Mouse (Mus musculus): ENCODE measurements around the gene Dis3l. TPM values are rescaled to one million over a fixed set of nuclear protein-coding genes. Genes with fewer than 3 reads are reported as not detected.
"Not testable (repeated sequence)": the region's sequence is repeated elsewhere in the genome, so short reads cannot be mapped to it uniquely, and the experiment has no call there.

Gene Dis3l
- polyA plus RNA-seq, 1 experiment, result 16.9 TPM

DNA sequence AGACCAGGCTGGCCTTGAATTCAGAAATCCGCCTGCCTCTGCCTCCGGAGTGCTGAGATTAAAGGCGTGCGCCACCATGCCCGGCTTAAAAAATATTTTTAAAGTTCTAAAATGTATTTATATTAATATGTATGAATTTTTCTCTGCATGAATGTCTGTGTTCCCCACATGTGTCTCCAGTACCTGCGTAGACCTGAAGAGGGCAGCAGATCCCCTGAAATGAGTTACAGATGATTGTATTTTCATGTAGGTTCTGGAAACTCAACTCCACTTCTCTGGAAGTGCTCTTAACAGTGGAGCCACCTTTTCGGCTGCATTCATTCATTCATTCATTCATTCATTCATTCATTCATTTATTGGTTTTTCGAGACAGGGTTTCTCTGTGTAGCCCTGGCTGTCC, 63.4 kb downstream of the Dis3l start:
- TF ChIP-seq POLR2A (IDR thresholded peaks at IDR 0.05; ENCODE audit: borderline replicate concordance, control insufficient read depth, low read depth, low read length) (no peak), CTCF (IDR thresholded peaks at IDR 0.05; ENCODE audit: control insufficient read depth, insufficient read depth, low read length) (peak; percentile 48)
- WGBS, result 57% methylated on average over 8 of the region's 8 CpGs

DNA sequence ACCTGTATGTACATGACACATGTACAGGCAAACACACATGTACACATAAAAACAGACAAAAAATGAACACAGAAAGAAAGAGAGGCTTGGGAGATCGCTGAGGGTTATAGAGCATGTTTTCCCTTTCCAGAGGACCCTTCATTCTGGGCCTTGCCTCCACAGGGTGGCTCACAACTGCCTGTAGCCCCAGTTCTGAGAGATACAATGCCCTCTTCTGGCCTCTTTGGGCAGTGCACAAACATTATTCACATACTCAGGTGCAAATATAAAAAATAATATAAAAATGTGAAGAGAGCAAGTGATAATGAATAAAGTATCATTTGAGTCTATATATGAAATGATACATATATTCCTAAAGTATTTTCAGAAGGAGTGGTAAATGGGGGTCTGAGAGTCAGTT, 66.2 kb downstream of the Dis3l start:
- Histone ChIP-seq H3K27ac (ENCODE audit: control insufficient read depth, insufficient read depth, low read depth, low read length, poor library complexity) (no peak overlapping the region), H3K4me3 (replicated peaks; ENCODE audit: control insufficient read depth, low read depth, low read length) (no peak overlapping the region), H3K4me1 (ENCODE audit: control insufficient read depth, insufficient read depth, low read length) (peaks cover 2% of the 10 kb centered on the region; the same call in 1 of the 2 replicates)
- whole genome bisulfite sequencing, result 67% methylated on average over 1 of the region's 1 CpGs
- TF ChIP-seq POLR2A (IDR thresholded peaks at IDR 0.05; ENCODE audit: borderline replicate concordance, control insufficient read depth, low read depth, low read length) (no peak), CTCF (IDR thresholded peaks at IDR 0.05; ENCODE audit: control insufficient read depth, insufficient read depth, low read length) (0 out of 2 replicates have a peak, but pooled peaks have one; percentile 19)

More for the DNA sequence above, 63.4 kb downstream of the Dis3l start:
- H3K4me1 ChIP-seq (ENCODE audit: control insufficient read depth, insufficient read depth, low read length), result peaks cover 1% of the 10 kb centered on the region; the same call in 1 of the 2 replicates
- no peak overlapping the region for H3K4me3 ChIP-seq (replicated peaks; ENCODE audit: control insufficient read depth, low read depth, low read length)
- no peak overlapping the region for H3K27ac ChIP-seq (ENCODE audit: control insufficient read depth, insufficient read depth, low read depth, low read length, poor library complexity)

DNA sequence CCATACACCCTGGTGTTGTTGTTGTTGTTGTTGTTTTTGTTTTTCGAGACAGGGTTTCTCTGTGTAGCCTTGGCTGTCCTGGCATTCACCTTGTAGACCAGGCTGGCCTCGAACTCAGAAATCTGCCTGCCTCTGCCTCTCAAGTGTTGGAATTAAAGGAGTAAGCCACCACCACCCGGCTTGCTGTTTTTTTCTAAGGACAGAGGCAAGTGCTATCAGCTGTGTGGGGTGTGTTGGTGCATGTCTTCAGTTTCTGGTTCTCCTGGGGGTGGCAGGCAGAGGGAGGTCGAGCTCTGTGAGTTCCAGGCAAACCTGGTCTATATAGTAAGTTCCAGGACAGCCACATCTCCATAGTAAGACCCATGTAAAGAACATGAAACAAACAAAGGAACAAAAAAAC, 66.8 kb downstream of the Dis3l start:
- Histone ChIP-seq H3K4me3 (replicated peaks; ENCODE audit: control insufficient read depth, low read depth, low read length) (no peak overlapping the region), H3K27ac (ENCODE audit: control insufficient read depth, insufficient read depth, low read depth, low read length, poor library complexity) (no peak overlapping the region), H3K4me1 (ENCODE audit: control insufficient read depth, insufficient read depth, low read length) (peaks cover 2% of the 10 kb centered on the region; the same call in 1 of the 2 replicates)
- TF ChIP-seq POLR2A (IDR thresholded peaks at IDR 0.05; ENCODE audit: borderline replicate concordance, control insufficient read depth, low read depth, low read length) (no peak), CTCF (IDR thresholded peaks at IDR 0.05; ENCODE audit: control insufficient read depth, insufficient read depth, low read length) (no peak)
- 72% methylated on average over 4 of the region's 4 CpGs for WGBS

DNA sequence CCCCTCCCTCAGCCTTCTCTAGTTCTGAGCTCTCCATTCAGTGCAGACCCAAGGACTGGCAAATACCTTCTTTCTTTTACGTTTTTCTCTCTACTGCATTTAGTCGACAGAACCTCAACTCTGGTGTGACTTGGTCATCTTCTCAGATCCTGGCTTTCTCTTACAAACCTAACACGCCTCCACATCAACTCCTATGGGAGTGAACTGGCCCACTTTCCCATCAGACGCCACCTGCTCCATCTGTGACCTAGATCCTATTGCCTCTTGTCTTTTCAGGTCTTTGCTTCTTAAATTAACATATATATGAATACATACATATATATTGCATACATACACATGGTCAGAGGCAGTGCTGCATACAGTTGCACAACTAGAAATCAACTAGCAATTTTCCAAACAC, 67.3 kb downstream of the Dis3l start:
- H3K4me1 ChIP-seq (ENCODE audit: control insufficient read depth, insufficient read depth, low read length), result peaks cover 2% of the 10 kb centered on the region; the same call in 1 of the 2 replicates
- 75% methylated on average over 4 of the region's 4 CpGs for WGBS
- TF ChIP-seq POLR2A (IDR thresholded peaks at IDR 0.05; ENCODE audit: borderline replicate concordance, control insufficient read depth, low read depth, low read length), result no peak
- TF ChIP-seq CTCF (IDR thresholded peaks at IDR 0.05; ENCODE audit: control insufficient read depth, insufficient read depth, low read length), result no peak
- no peak overlapping the region for H3K4me3 ChIP-seq (replicated peaks; ENCODE audit: control insufficient read depth, low read depth, low read length)
- no peak overlapping the region for H3K27ac ChIP-seq (ENCODE audit: control insufficient read depth, insufficient read depth, low read depth, low read length, poor library complexity)

DNA sequence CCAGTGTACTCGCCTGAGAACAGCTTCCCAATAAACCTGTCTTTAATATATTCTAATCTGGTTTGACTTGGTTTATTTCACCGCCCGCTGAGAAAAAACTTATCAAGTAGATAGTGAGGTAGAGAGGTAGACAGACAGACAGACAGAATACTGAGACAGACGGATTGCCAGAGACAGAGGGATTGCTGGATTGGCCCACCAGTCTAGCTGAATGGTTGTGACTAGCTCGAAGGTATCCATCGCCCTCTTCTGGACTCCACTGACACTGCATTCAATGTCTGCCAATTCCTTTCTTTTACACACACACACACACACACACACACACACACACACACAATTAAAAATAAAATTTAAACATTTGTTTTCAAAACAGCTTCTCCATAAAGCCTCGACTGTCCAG, 68.5 kb downstream of the Dis3l start:
- TF ChIP-seq CTCF (IDR thresholded peaks at IDR 0.05; ENCODE audit: control insufficient read depth, insufficient read depth, low read length) (peak; percentile 68), POLR2A (IDR thresholded peaks at IDR 0.05; ENCODE audit: borderline replicate concordance, control insufficient read depth, low read depth, low read length) (no peak)

DNA sequence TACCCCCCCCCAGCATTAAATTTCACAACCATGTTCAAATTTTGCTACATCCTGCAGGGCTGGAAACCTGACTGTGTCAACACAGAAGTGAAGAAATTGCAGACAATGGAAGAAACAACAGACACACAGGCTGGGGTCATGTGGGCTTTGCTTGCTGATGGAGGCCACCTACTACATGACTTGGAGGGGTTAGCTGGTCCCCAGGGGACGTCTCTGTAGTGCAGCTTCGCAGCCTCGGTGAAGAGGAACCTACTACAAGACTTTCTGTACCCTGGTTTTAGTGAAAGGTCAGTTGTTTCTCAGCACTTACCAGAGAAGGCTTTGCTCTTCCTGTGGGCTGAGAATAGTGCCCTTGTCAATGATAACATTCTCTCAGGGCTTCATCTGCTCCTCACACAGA, 69.8 kb downstream of the Dis3l start:
- Histone ChIP-seq H3K4me1 (ENCODE audit: control insufficient read depth, insufficient read depth, low read length) (peaks cover 2% of the 10 kb centered on the region; the same call in 1 of the 2 replicates), H3K4me3 (replicated peaks; ENCODE audit: control insufficient read depth, low read depth, low read length) (no peak overlapping the region), H3K27ac (ENCODE audit: control insufficient read depth, insufficient read depth, low read depth, low read length, poor library complexity) (no peak overlapping the region)
- WGBS, result 22% methylated on average over 3 of the region's 3 CpGs
- no peak for TF ChIP-seq POLR2A (IDR thresholded peaks at IDR 0.05; ENCODE audit: borderline replicate concordance, control insufficient read depth, low read depth, low read length)
- TF ChIP-seq CTCF (IDR thresholded peaks at IDR 0.05; ENCODE audit: control insufficient read depth, insufficient read depth, low read length), result no peak

More for the DNA sequence above, 68.5 kb downstream of the Dis3l start:
- Histone ChIP-seq H3K27ac (ENCODE audit: control insufficient read depth, insufficient read depth, low read depth, low read length, poor library complexity) (no peak overlapping the region), H3K4me3 (replicated peaks; ENCODE audit: control insufficient read depth, low read depth, low read length) (no peak overlapping the region), H3K4me1 (ENCODE audit: control insufficient read depth, insufficient read depth, low read length) (peaks cover 2% of the 10 kb centered on the region; the same call in 1 of the 2 replicates)
- 48% methylated on average over 7 of the region's 7 CpGs for WGBS

DNA sequence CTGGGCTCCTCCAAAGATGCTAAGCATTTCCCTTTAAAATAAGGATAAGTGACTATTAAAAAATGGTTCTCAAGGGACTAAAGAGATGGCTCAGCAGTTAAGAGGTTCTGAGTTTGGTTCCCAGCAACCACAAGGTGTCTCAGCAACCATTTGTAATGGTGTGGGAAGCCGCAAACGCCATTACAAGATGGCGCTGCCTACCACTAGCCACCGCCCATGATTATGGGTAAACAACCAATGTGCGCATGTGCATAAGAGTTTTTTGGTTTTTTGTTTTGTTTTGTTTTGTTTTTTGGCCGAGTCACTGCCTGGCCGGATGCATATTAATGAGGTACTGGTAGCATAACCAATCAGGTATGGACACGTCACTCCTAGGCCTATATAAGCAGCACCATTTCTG, 72.3 kb downstream of the Dis3l start:
- 91% methylated on average over 8 of the region's 8 CpGs for WGBS
- not testable (repeated sequence) for H3K27ac ChIP-seq (ENCODE audit: control insufficient read depth, insufficient read depth, low read depth, low read length, poor library complexity); H3K4me3 ChIP-seq (replicated peaks; ENCODE audit: control insufficient read depth, low read depth, low read length); H3K4me1 ChIP-seq (ENCODE audit: control insufficient read depth, insufficient read depth, low read length)

DNA sequence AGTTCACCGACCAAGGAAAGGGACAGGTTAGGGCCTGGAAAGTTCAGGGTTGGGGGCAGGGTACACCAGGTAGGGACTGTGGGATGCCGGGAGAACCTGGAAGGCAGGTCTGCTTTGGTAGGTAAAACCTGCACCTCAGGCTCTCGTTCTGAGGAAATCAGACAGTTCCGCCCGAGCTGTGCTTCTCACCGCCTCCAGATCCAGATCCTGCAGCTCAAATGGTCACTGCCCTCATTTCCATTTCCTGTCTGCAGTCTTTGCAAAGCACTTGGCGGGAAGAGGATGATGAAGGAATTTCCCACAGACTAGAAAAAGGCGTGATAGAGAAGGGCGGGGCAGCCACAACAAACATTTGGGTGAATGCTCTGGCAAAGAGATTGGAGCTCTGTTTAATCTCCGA, 72.9 kb downstream of the Dis3l start:
- H3K27ac ChIP-seq (ENCODE audit: control insufficient read depth, insufficient read depth, low read depth, low read length, poor library complexity), result no peak overlapping the region
- 71% methylated on average over 10 of the region's 10 CpGs for whole genome bisulfite sequencing
- no peak overlapping the region for H3K4me3 ChIP-seq (replicated peaks; ENCODE audit: control insufficient read depth, low read depth, low read length)
- TF ChIP-seq CTCF (IDR thresholded peaks at IDR 0.05; ENCODE audit: control insufficient read depth, insufficient read depth, low read length) (no peak), POLR2A (IDR thresholded peaks at IDR 0.05; ENCODE audit: borderline replicate concordance, control insufficient read depth, low read depth, low read length) (no peak)
- peaks cover 2% of the 10 kb centered on the region; the same call in 1 of the 2 replicates for H3K4me1 ChIP-seq (ENCODE audit: control insufficient read depth, insufficient read depth, low read length)

DNA sequence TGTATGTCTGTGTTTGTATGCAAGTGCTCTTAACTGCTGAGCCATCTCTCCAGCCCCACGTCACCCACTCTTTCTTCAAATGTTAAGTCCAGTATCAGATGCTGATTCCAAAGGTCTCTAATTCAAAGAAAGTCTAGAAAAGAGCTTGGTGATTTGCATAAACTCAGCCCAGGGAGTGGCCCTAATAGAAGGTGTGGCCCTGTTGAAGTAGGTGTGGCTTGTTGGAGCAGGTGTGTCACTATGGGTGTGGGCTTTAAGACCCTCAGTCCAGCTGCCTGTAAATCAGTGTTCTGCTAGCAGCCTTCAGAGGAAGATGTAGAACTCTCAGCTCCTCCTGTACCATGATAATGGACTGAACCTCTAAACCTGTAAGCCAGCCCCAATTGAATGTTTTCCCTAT, 73.9 kb downstream of the Dis3l start:
- Histone ChIP-seq H3K4me1 (ENCODE audit: control insufficient read depth, insufficient read depth, low read length) (peaks cover 2% of the 10 kb centered on the region; the same call in 1 of the 2 replicates), H3K4me3 (replicated peaks; ENCODE audit: control insufficient read depth, low read depth, low read length) (no peak overlapping the region), H3K27ac (ENCODE audit: control insufficient read depth, insufficient read depth, low read depth, low read length, poor library complexity) (no peak overlapping the region)
- no peak for TF ChIP-seq POLR2A (IDR thresholded peaks at IDR 0.05; ENCODE audit: borderline replicate concordance, control insufficient read depth, low read depth, low read length)
- no peak for TF ChIP-seq CTCF (IDR thresholded peaks at IDR 0.05; ENCODE audit: control insufficient read depth, insufficient read depth, low read length)
- 79% methylated on average over 1 of the region's 1 CpGs for whole genome bisulfite sequencing

Data from bone marrow, adult 2 months (tissue).